Mouse (Mus musculus) heart, embryonic 12.5 days (tissue): Measurements from ENCODE around the gene Foxf1. TPM values are rescaled to one million over a fixed set of nuclear protein-coding genes. Genes with fewer than 3 reads are reported as not detected.

ENCODE experiments used
- ATAC-seq: fragments of 200-750 bp; cut with Nextera tagmentation; 2 replicates; pipeline ENCODE4 v1.8.0; 2017; ENCODE audit warnings: moderate TSS enrichment, moderate library complexity; ENCODE audit not compliant: insufficient number of reproducible peaks, low FRiP score
- H3K27ac ChIP-seq: fragments of 300-500 bp; sonication (generic); 2 replicates; pipeline ENCODE4 v1.5.1; 2016; ENCODE audit warnings: mild to moderate bottlenecking, moderate library complexity; ENCODE audit not compliant: poor library complexity, severe bottlenecking
- H3K27me3 ChIP-seq: fragments of 300-500 bp; sonication (generic); replicated peaks from 2 replicates; pipeline ENCODE4 v1.6.1; 2016; ENCODE audit warnings: mild to moderate bottlenecking, moderate library complexity
- H3K36me3 ChIP-seq: fragments of 300-500 bp; sonication (generic); 2 replicates; pipeline ENCODE4 v1.6.1; 2016; ENCODE audit warnings: mild to moderate bottlenecking, moderate library complexity
- H3K4me1 ChIP-seq: fragments of 300-500 bp; sonication (generic); replicated peaks from 2 replicates; pipeline ENCODE4 v1.6.1; 2016; ENCODE audit warnings: mild to moderate bottlenecking
- H3K4me2 ChIP-seq: fragments of 300-500 bp; sonication (generic); 2 replicates; pipeline ENCODE4 v1.6.1; 2016; ENCODE audit warnings: mild to moderate bottlenecking, moderate library complexity
- H3K4me3 ChIP-seq: fragments of 300-500 bp; sonication (generic); 2 replicates; pipeline ENCODE4 v1.5.1; 2016; ENCODE audit warnings: mild to moderate bottlenecking
- H3K9ac ChIP-seq: fragments of 300-500 bp; sonication (generic); 2 replicates; pipeline ENCODE4 v1.6.1; 2016; ENCODE audit warnings: mild to moderate bottlenecking, moderate library complexity
- H3K9me3 ChIP-seq: fragments of 300-500 bp; sonication (generic); replicated peaks from 2 replicates; pipeline ENCODE4 v1.6.1; 2016; ENCODE audit warnings: mild to moderate bottlenecking, moderate library complexity
- WGBS: fragments of 180-500 bp; shearing (Covaris S2); methylation state at CpG from one replicate; pipeline ENCODE4 v1.1.7; 2016; 5-methylcytosine and 5-hydroxymethylcytosine counted together
- polyA plus RNA-seq: library from polyadenylated mRNA; unstranded; fragments of >200 nt; fragmentation: Nextera tagmentation; extraction: Ambion mirVana; gene quantifications from 2 replicates; pipeline ENCODE4 v1.2.1, GENCODE M21; 2016

The Foxf1 gene
- polyA plus RNA-seq, 1 experiment from 2014 or later = 0.68 TPM

DNA sequence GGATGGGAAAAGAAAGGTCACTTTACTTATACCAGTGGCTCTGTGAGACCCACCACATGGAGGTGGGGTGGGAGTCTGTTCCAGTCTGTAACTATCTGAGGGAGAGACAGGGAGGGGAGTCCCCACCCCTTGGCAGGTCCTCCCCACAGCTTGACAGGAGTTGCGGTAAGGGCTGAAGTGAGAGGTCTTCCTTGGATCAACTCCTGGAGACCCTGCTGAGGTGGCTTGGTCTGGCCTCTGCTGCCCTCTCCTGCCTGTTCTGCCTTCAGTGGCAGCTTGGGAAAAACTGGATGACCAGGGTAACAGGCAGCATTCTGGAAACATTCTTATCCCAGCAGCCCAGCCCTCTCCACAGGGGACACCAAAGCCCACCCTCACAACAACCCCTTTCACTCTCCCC is 6.5 kb downstream of the Foxf1 start:
- no peak overlapping the region for H3K4me2 ChIP-seq
- H3K9ac ChIP-seq = no peak overlapping the region
- peaks cover 91% of the 10 kb centered on the region for H3K27me3 ChIP-seq
- H3K9me3 ChIP-seq = no peaks in the 10 kb centered on the region
- no peaks in the 10 kb centered on the region for H3K36me3 ChIP-seq
- no peak overlapping the region for H3K4me3 ChIP-seq
- H3K4me1 ChIP-seq = peaks cover 3% of the 10 kb centered on the region; the same call in 1 of the 2 replicates
- 0% methylated on average over 1 of the region's 1 CpGs for WGBS
- no peak overlapping the region for H3K27ac ChIP-seq
- ATAC-seq = 0 out of 2 replicates have a peak, but pooled peaks have one; percentile 16

DNA sequence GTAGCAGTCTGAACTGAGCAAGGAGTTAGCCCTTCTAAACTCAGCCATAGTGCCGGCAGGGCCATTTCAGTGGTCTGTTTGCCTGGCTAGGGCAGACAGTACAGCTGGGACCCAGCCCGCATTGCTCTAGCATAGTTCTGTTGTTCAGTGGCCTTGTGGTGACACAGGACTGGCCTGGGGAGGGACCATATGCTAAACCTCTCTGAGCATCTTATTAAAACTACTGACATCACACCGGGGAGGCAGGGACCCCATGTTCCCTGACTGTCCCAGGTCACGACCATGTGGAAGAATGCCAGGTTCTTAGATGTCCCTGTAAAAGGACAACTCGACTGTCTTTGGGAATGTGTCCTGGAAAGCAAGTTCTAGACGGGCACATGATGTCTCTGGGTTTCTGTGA is 8.0 kb downstream of the Foxf1 start:
- peaks cover 80% of the 10 kb centered on the region for H3K27me3 ChIP-seq
- H3K4me2 ChIP-seq = peak overlapping the region; percentile 48; the same call in 1 of the 2 replicates
- H3K4me3 ChIP-seq = no peak overlapping the region
- H3K36me3 ChIP-seq = peaks cover 4% of the 10 kb centered on the region
- H3K27ac ChIP-seq = no peak overlapping the region
- peaks cover 3% of the 10 kb centered on the region; the same call in 1 of the 2 replicates for H3K4me1 ChIP-seq
- no peak; the same call in 1 of the 2 replicates for ATAC-seq
- WGBS = 34% methylated on average over 6 of the region's 6 CpGs
- H3K9me3 ChIP-seq = no peaks in the 10 kb centered on the region
- H3K9ac ChIP-seq = no peak overlapping the region

DNA sequence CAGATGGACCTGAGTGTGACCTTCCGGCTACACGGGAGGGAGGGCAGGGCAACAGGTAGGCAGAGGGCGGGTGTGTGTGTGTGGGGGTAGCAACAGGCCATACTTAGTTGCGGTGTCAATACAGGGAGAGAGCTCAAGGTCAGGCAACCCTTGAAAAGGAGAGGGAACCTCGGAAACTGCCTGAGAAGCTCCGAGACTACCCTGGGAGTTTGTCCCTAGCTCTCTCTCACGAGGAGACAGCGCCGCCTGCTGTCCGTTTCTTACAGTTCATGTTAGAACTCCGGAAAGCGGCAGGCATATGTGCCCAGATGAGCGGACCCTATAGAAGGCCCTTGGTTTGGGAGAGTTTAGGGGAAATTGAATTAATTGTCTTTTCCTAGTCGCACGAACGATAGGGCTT is 8.4 kb downstream of the Foxf1 start:
- H3K4me3 ChIP-seq = no peak overlapping the region
- H3K27me3 ChIP-seq = peaks cover 79% of the 10 kb centered on the region
- peaks cover 8% of the 10 kb centered on the region for H3K36me3 ChIP-seq
- H3K27ac ChIP-seq = no peak overlapping the region
- 2% methylated on average over 16 of the region's 16 CpGs for WGBS
- ATAC-seq = no peak; the same call in 1 of the 2 replicates
- H3K9me3 ChIP-seq = no peaks in the 10 kb centered on the region
- H3K4me1 ChIP-seq = peaks cover 3% of the 10 kb centered on the region; the same call in 1 of the 2 replicates
- H3K9ac ChIP-seq = no peak overlapping the region
- peak overlapping the region; percentile 48 for H3K4me2 ChIP-seq

DNA sequence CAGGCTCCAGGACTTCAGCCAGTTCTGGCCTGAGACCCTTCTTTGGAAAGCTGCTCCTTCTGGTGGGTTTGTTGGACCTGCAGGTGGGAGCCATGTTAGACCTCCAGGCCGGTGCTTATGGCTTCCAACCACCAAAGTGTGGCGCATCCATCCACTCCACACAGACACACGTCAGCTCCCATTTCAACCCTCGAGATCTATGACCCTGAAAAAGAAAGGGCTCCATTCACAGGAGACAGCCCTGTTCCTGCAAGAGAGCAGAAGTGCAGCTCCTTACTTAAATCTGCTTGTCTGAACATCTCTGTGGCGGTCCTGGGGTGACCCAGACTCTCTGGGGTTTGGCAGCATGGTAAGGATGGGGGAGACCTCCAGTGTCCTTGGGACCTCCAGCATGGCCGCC is 9.3 kb downstream of the Foxf1 start:
- Histone ChIP-seq H3K4me3 (no peak overlapping the region), H3K9ac (no peak overlapping the region), H3K4me2 (no peak overlapping the region), H3K36me3 (peaks cover 17% of the 10 kb centered on the region), H3K27me3 (peaks cover 73% of the 10 kb centered on the region), H3K9me3 (no peaks in the 10 kb centered on the region), H3K4me1 (peaks cover 3% of the 10 kb centered on the region; the same call in 1 of the 2 replicates), H3K27ac (no peak overlapping the region)
- 63% methylated on average over 6 of the region's 6 CpGs for WGBS
- no peak for ATAC-seq

DNA sequence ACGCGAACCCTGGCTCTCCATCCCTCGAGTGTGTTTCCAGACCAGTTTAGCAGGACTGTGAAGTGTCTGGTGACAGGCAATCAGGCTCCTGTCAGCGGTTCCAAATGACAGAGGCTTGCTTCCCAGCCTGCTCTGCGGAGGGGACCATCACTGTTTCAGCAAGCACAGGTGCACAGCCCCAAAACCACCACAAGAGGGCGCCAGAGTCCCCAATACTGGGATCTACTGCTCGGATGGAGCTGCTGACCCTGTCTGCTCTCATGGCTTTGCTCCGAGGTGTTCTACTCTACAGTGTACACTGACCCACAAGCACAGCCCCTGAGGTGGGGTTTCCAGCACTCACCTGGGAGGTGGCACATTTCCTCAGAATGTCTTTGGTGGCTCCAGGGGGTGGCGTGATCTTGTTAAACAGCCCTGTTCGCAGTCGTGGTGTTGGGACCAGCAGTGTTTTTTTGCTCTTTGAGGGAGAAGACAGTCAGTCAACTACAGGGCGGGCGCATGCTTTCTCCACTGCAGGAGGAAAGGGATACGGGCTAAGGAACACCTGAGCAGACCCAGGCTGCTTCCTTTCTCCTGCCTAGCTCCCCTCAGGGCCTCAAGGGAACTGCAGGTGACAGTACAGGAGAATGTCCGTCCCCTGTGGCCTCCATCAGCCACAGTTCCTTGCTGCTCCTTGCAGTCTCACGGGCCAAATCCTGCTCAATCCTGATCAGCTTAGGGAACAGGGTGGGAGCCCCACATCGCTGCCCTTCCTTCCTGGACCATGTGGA is 20.0 kb downstream of the Foxf1 start:
- no peak overlapping the region for H3K4me3 ChIP-seq
- no peak overlapping the region for H3K9ac ChIP-seq
- 44% methylated on average over 17 of the region's 17 CpGs for WGBS
- no peak overlapping the region for H3K27ac ChIP-seq
- H3K27me3 ChIP-seq = peaks cover 26% of the 10 kb centered on the region
- H3K9me3 ChIP-seq = no peaks in the 10 kb centered on the region
- H3K4me2 ChIP-seq = no peak overlapping the region
- H3K36me3 ChIP-seq = peaks cover 60% of the 10 kb centered on the region
- ATAC-seq = 0 out of 2 replicates have a peak, but pooled peaks have one; percentile 31
- H3K4me1 ChIP-seq = peaks cover 21% of the 10 kb centered on the region

DNA sequence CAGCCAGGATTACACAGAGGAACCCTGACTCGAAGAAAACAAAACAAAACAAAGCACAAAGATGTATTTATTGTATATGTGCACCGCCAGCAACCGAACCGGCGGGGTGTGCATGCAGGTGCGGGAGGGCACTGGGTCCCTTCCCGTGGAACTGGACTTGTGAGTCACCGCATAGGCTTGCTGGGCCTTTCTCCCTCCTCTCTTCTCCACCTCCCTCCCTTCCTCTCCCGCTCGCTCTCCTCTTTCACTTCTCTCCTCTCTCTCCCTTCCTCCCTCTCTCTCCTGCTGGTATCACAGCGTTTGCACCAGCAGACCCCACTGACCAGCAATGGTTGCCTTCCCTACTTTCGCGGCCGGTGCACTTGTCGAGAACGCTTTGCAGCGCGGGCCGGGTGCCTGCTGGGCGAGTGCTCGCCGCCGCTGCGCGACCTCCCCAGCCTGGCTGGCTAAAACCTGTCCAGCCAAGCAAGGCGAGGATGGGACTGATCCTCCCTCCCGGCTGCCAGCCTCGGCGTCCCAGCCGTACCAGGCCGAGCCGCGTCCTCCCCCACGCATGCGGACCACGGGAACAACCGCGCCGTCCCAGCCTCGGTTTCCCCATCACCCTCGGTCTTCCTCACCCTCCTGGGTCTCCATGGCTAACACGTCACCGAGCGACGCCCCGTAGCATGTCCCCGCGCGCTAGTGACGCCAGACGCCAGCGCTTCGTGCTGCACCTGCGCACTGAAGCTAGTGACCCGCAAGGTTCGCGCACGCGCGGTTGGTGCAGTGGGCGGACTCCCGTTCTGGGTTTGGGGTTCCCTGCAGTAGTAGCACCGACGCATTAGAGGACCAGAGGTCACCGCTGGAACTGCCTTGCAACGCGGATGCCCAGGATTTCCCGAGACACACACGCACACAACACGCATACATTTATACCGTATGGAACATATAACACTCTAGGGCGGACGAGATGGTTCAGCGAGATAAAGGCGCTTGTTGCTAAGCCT is 23.8 kb downstream of the Foxf1 start, which contains the start of gene Mthfsd:
Mthfsd (minus strand) TSS at position 725 of the 989 bp plus-strand sequence.
- Histone ChIP-seq H3K27me3 (peaks cover 8% of the 10 kb centered on the region), H3K4me2 (peak within 1 kb of the TSS; percentile 78), H3K36me3 (peaks cover 23% of the 10 kb centered on the region), H3K9me3 (no peaks in the 10 kb centered on the region), H3K4me3 (peak within 1 kb of the TSS; percentile 81), H3K9ac (peak within 1 kb of the TSS; percentile 90), H3K27ac (peak within 1 kb of the TSS; percentile 69), H3K4me1 (peaks cover 24% of the 10 kb centered on the region)
- ATAC-seq = peak; percentile 93
- WGBS = 1% methylated on average over 75 of the region's 75 CpGs

DNA sequence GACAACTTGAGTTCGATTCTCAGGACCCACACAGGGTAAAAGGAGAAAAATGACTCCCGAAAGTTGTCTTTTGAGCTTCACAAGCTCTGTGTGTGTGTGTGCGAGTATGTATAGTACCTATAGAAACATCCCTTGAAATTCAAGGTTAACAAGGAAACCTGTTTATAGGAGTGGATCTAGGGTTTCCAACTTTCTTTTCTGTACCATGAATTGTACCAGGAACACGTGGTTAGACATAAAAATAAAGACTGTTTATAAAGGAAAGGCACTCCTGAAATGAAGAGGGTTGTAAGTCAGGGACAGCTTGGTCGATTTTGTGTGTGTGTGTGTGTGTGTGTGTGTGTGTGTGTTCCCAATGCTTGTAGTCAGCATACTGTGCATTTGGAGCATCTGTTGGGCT is 24.5 kb downstream of the Foxf1 start:
- Histone ChIP-seq H3K9ac (peak overlapping the region; percentile 90), H3K36me3 (peaks cover 17% of the 10 kb centered on the region; the same call in 1 of the 2 replicates), H3K27me3 (peaks cover 9% of the 10 kb centered on the region), H3K4me1 (peaks cover 19% of the 10 kb centered on the region), H3K4me3 (peak overlapping the region; percentile 81), H3K27ac (no peak overlapping the region), H3K9me3 (no peaks in the 10 kb centered on the region), H3K4me2 (peak overlapping the region; percentile 78)
- no peak for ATAC-seq
- 17% methylated on average over 5 of the region's 5 CpGs for WGBS

DNA sequence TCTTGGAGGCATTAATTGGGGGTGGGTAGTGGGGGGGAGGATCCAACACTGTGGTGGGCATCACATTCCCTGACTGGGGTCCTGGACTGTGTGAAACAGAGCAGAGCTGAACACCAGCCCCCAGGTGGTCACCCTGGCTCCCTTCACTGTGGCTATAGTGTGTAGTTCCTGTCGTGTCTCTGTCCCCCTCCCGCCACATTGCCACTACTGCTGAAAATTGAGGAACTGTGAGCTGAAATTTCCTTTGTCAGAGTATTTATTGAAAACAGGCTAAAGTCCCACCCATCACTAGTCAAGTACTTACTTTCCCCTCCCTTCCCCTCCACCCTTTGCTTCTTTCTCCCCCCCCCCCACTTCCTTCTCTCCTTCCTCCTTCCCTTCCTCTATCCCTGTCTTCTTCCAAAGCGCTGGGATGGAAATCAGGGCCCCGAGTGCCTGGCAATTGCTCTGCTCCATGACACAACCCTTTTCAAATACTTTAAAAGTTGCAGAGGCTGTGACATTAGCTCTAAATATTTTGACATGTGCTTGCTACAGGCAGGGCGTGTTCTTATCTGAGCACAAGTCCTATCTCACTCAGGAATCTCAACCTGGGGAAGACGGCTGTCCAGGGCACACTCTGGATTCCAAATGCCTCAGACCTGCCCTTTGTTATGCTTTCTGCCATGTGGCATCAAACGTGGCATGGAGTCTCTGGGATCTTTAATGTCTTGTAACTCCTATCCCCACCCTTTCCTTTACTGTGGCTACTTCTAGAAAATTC is 27.1 kb downstream of the Foxf1 start:
- Histone ChIP-seq H3K27me3 (peaks cover 25% of the 10 kb centered on the region), H3K9ac (no peak overlapping the region), H3K4me1 (peaks cover 22% of the 10 kb centered on the region), H3K36me3 (0 out of 2 replicates have a peak, but pooled peaks cover 3% of the 10 kb centered on the region), H3K4me3 (no peak overlapping the region), H3K27ac (no peak overlapping the region), H3K9me3 (no peaks in the 10 kb centered on the region), H3K4me2 (no peak overlapping the region)
- 37% methylated on average over 7 of the region's 7 CpGs for WGBS
- ATAC-seq = no peak

DNA sequence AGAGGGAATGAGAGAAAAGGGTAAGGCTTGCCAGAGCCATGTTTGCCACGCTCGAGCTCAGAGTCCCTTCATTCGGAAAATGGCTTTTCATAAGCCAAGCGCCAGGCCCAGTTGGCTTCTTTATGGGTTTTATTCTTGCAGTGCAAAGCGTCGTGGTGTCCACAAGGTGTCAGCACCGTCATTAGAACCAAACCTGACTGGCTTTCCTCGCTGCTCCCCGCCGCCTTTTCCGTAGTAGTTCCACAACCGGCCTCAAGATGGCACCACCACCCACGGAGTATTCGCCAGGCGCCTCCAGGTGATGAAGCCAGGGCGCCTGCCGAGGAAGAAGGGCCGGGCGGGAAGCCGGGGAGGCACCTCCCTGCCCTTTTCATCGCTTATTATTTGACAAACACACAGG is 29.1 kb downstream of the Foxf1 start:
- H3K27me3 ChIP-seq = peaks cover 44% of the 10 kb centered on the region
- H3K4me2 ChIP-seq = peak overlapping the region; percentile 39
- H3K27ac ChIP-seq = no peak overlapping the region
- H3K4me1 ChIP-seq = peaks cover 21% of the 10 kb centered on the region; the same call in 1 of the 2 replicates
- no peak overlapping the region for H3K9ac ChIP-seq
- H3K9me3 ChIP-seq = no peaks in the 10 kb centered on the region
- H3K4me3 ChIP-seq = 0 out of 2 replicates have a peak overlapping the region, but pooled peaks have one; percentile 13
- peak; percentile 43; the same call in 1 of the 2 replicates for ATAC-seq
- WGBS = 1% methylated on average over 21 of the region's 21 CpGs
- H3K36me3 ChIP-seq = no peaks in the 10 kb centered on the region

DNA sequence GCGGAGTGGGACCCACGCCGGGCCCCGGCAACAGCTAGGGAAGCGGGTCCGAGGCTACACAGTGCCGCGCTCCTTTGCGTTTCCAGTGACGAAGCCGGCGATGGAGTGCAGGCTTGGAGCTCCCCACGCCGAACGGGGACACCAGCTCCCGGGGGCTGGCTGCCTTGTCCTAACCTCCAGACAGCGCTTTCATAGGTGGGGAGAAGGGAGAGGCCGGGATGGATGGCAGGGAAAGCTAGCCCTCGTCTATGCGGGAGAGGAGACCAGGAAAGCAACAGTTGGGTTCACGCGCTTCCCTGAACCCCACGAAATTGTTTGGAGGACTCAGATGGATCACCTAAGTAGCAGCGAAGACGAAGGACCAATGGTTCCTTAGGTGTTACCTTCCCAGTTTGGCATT is 30.9 kb downstream of the Foxf1 start:
- H3K4me3 ChIP-seq = peak overlapping the region; percentile 42
- H3K9me3 ChIP-seq = no peaks in the 10 kb centered on the region
- 2% methylated on average over 25 of the region's 25 CpGs for WGBS
- peak overlapping the region; percentile 69 for H3K4me2 ChIP-seq
- no peak overlapping the region for H3K27ac ChIP-seq
- H3K4me1 ChIP-seq = peaks cover 18% of the 10 kb centered on the region; the same call in 1 of the 2 replicates
- peak overlapping the region; percentile 69 for H3K9ac ChIP-seq
- ATAC-seq = no peak
- H3K27me3 ChIP-seq = peaks cover 52% of the 10 kb centered on the region
- H3K36me3 ChIP-seq = no peaks in the 10 kb centered on the region
